Mouse (Mus musculus): Measurements from ENCODE around the gene Slc43a1.
"Not testable (repeated sequence)": the region's sequence is repeated elsewhere in the genome, so short reads cannot be mapped to it uniquely, and the experiment has no call there.

The Slc43a1 gene

DNA sequence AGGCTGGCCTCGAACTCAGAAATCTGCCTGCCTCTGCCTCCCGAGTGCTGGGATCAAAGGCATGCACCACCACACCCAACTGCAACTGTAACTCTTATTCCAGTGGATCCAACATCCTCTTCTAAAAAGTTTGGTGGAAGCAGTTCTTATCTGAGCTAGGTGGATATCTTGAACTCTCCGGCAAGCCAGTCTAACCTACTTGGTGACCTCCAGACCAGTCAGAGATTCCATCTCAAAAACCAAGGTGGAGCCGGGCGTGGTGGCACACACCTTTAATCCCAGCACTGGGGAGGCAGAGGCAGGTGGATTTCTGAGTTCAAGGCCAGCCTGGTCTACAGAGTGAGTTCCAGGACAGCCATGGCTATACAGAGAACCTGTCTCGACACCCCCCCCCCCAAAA lies 58.0 kb downstream of the Slc43a1 start:
- not testable (repeated sequence) for DNase-seq (ENCODE audit: low spot score)

DNA sequence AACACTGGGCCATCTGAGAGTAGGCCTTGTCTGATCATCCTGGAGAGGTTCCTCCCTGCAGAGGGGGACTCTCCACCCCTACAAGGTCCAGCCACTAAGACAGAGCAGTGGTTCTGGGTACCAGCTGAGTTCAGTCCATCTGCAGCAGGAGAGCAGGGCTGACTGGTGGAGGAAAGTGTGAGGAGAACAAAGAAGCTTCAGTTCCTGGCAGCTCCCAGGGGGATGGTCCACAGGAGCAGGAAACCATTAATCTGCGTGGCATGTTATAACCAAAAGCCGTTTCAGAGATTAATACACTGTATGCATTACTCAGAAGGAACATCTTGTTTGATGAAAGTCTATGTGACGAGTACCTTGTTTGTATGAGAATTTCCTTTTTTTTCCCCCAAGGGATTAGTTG lies 74.1 kb downstream of the Slc43a1 start:
- no peak for DNase-seq (ENCODE audit: low spot score)

Data from urinary bladder, postnatal 14 days (tissue).